Mouse (Mus musculus) erythroblast, embryonic 14.5 days (primary cell): ENCODE measurements around the gene Man2a2. TPM values are rescaled to one million over a fixed set of nuclear protein-coding genes. Genes with fewer than 3 reads are reported as not detected.

Source experiments
- H3K27me3 ChIP-seq: 2 replicates; pipeline ENCODE4 v1.6.1; 2012; ENCODE audit warnings: inconsistent platforms; ENCODE audit not compliant: control insufficient read depth
- H3K36me3 ChIP-seq: 2 replicates; pipeline ENCODE4 v1.6.1; 2012; ENCODE audit warnings: mild to moderate bottlenecking, inconsistent platforms; ENCODE audit not compliant: control insufficient read depth
- H3K4me1 ChIP-seq: 2 replicates; pipeline ENCODE4 v1.6.1; 2012; ENCODE audit warnings: inconsistent platforms; ENCODE audit not compliant: control insufficient read depth
- H3K4me3 ChIP-seq: replicated peaks from 2 replicates; pipeline ENCODE3; 2012; ENCODE audit warnings: moderate library complexity, mild to moderate bottlenecking, inconsistent platforms
- H3K9me3 ChIP-seq: 2 replicates; pipeline ENCODE4 v1.6.1; 2012; ENCODE audit warnings: low read length, inconsistent platforms, mixed read lengths; ENCODE audit not compliant: control insufficient read depth
- GATA1 ChIP-seq: IDR thresholded peaks from 2 replicates; pipeline ENCODE4 v1.6.1; 2012; ENCODE audit warnings: low read length, inconsistent platforms, mixed read lengths
- TAL1 ChIP-seq: IDR thresholded peaks from 3 replicates; pipeline ENCODE4 v1.6.1; 2012; ENCODE audit warnings: low read length, inconsistent platforms, mixed read lengths
- polyA plus RNA-seq: library from polyadenylated mRNA; stranded (reverse); fragments of >175 nt; gene quantifications from 2 replicates; pipeline ENCODE4 v1.2.3, GENCODE M21; 2012

Gene Man2a2
- polyA plus RNA-seq, 1 experiment: 0.05 TPM

DNA sequence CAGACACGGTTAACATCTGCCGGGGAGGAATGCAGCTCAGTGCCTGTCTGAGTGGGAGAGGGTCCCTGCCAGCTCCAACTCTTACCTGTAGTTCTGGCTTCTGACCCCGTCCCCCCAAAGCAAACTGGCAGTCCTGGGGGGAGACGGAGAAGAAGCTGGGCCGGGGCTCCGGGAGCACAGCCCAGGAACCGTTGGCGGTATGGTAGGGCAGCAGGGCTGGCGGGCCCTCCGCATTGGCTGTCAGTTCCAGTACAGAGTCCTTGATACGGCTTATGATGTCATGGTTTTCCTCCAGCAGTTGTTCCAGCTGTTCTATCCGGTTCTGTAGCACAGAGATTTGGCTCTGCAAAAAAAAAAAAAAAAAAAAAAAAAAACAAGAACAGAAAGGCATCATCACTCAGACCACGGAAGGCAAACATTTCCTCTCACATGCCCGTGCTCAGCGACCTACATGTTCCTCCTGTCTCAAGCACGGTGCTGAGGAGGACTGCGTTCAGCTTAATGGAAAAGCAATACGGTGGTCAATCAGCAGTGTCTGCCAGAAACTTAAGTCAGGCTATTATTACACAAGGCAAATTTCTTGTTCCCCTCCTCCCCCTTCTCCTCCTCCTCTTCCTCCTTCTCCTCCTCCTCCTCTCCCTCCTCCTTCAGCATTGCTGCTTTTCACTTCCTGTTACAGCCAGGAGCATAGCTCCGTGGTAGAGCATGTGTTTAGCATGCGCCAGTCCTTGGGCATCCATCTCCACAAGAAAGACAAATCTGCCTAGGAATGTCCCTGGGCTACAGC is 2.3 kb downstream of the Man2a2 start:
- H3K27me3 ChIP-seq: peaks cover 43% of the 10 kb centered on the region
- H3K36me3 ChIP-seq: peaks cover 13% of the 10 kb centered on the region; the same call in 1 of the 2 replicates
- no peak for TF ChIP-seq GATA1
- TF ChIP-seq TAL1: no peak; the same call in 2 of the 3 replicates
- no peaks in the 10 kb centered on the region for H3K9me3 ChIP-seq
- no peak overlapping the region for H3K4me3 ChIP-seq
- H3K4me1 ChIP-seq: peaks cover 14% of the 10 kb centered on the region

DNA sequence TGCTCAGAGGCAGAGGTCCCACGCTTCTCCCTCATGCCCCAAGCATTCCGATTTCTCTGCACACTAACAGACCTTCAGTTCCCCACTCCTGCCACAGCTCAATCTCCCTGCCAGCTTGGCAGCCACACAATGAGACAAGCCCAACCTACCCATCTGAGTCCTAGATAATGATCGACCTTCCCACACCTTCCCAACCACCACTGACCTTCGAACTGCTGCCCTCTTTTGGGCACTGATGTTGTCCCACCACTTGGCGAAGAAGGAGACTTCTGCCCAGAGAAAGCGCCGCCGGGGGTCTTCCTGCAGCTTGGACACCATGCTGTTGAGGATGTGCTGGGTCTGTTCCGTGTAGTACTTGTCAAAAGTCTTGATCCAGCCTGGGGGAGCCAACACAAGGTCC is 3.2 kb downstream of the Man2a2 start:
- TF ChIP-seq GATA1 (no peak), TAL1 (no peak)
- Histone ChIP-seq H3K4me1 (peaks cover 14% of the 10 kb centered on the region), H3K27me3 (peaks cover 43% of the 10 kb centered on the region), H3K4me3 (no peak overlapping the region), H3K9me3 (no peaks in the 10 kb centered on the region), H3K36me3 (peaks cover 14% of the 10 kb centered on the region; the same call in 1 of the 2 replicates)

DNA sequence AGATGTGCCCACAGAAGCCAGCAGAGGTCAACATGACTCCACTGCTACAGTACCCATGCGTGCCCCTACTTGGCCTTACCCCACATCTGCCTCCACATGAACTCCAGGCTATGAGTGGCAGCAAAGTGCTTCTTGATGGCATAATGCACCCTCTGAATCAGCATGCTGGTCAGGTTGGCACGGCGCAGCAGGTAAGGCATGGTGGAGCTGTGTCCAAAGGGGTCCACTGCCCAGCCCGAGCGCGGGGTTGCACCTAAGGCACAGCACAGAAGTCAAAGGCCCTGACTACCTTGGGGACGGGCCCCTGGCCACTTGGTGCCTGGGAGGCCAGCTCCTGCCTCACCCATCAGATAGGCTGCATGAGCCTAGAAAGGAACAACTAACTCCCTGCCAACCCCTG is 3.9 kb downstream of the Man2a2 start:
- TF ChIP-seq TAL1 (no peak), GATA1 (no peak)
- Histone ChIP-seq H3K9me3 (no peaks in the 10 kb centered on the region), H3K4me3 (no peak overlapping the region), H3K27me3 (peaks cover 38% of the 10 kb centered on the region), H3K4me1 (peaks cover 14% of the 10 kb centered on the region), H3K36me3 (peaks cover 19% of the 10 kb centered on the region; the same call in 1 of the 2 replicates)

DNA sequence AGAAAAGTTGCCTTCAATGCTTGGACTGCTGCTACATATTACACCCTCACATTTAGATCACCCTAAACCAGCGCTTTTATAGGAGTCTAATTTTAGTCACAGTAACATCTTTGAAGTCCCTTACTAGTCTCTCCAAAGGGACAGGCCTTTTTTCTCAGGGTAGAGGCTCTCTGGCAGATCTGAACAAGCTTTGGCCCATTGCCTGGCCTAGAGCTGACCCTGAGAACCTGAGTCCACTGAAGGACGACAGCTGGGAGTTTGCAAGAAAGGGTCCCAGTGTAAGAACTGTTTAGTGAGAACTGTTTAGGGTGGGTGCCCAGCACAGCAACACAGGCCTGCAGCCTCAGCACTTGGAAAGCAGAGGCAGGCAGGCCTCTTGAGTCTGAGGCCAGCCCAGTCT is 5.4 kb downstream of the Man2a2 start:
- TF ChIP-seq TAL1 (no peak), GATA1 (no peak)
- H3K36me3 ChIP-seq: peaks cover 23% of the 10 kb centered on the region; the same call in 1 of the 2 replicates

DNA sequence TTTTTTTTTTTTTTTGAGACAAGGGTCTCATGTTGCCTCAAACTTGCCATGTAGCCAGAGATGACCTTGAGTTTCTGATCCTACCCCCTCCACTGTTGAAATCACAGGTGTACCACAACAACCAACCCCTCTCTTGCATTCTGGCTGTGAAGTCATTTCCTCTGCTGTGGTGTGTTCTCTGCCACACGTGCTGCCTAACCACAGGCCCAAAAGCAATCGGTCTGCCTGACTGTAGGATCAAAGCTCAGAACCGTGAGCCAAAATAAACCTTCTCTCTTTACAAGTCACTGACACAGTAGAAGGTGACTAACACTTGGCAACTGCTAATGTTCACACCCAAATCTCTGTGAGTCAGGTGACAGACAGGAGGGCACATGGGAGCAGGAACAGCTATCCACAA is 10.7 kb downstream of the Man2a2 start:
- Histone ChIP-seq H3K27me3 (no peaks in the 10 kb centered on the region), H3K9me3 (no peaks in the 10 kb centered on the region), H3K4me3 (no peak overlapping the region), H3K4me1 (no peaks in the 10 kb centered on the region), H3K36me3 (peaks cover 17% of the 10 kb centered on the region; the same call in 1 of the 2 replicates)
- TF ChIP-seq GATA1: no peak
- no peak for TF ChIP-seq TAL1

More for the DNA sequence above, 5.4 kb downstream of the Man2a2 start:
- Histone ChIP-seq H3K9me3 (no peaks in the 10 kb centered on the region), H3K4me3 (no peak overlapping the region), H3K4me1 (peaks cover 5% of the 10 kb centered on the region), H3K27me3 (peaks cover 23% of the 10 kb centered on the region)

DNA sequence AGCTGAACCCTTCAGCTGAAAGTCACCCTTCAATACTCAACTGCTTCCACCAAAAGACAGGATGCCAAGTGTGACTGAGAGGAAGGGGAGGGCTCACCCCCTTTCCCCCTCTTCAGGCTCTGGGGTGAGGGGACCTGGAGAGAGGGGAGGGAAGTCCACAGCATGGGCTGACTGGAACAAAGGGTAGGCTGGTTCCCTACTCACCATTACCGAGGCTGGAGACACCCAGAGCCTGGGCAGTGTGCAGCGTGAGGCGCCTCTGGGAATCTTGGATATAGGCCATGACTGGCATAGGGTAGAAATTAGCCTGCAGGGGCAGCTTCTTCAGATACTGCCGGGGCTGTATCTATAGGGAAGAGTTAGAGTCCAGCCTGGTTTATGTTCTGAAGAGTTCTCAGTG is 13.1 kb downstream of the Man2a2 start:
- peaks cover 15% of the 10 kb centered on the region; the same call in 1 of the 2 replicates for H3K36me3 ChIP-seq
- no peaks in the 10 kb centered on the region for H3K4me1 ChIP-seq
- no peaks in the 10 kb centered on the region for H3K27me3 ChIP-seq
- no peak overlapping the region for H3K4me3 ChIP-seq
- TF ChIP-seq GATA1 (no peak), TAL1 (no peak)
- H3K9me3 ChIP-seq: no peaks in the 10 kb centered on the region

DNA sequence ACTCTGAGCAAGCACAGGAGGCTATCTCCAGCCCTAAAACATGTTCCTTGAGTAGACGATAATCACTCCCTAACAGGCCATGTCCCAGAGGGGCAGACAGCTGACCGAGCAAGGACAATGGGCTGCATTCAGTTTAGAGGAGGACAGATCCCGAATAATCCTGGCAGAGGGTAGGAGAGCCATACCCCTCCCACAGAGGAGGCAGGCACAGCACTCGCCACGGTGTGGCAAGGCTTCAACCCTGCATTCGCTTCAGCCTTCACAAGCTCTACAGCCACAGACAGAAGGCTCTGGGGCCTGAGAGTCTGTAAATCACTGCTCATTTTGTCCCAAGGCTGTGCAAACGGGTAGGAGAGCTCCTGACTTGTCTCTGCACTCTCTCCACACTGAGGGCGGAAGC is 14.0 kb downstream of the Man2a2 start:
- TF ChIP-seq TAL1 (no peak), GATA1 (no peak)

DNA sequence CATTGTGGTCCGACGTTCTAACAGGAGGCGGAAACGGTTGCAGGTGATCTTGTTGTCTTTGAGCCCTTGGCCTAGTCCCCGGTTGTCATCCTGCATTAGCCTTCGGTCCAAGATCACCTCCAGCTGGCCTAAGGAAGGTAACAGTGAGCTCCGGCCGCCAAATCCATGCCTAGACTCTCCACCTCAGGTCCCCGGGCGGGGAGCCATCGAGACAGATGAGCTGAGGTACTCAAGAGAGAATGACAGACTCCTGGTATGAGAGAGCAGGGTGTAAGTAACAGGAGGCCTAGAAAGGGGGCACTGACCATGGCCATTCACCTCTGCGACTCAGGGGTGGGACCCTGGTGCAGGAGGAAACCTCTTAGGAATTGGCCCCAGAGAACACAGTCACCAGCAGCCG is 14.8 kb downstream of the Man2a2 start:
- no peak for TF ChIP-seq GATA1
- TF ChIP-seq TAL1: no peak
- Histone ChIP-seq H3K36me3 (peaks cover 14% of the 10 kb centered on the region; the same call in 1 of the 2 replicates), H3K4me1 (peaks cover 3% of the 10 kb centered on the region), H3K4me3 (no peak overlapping the region), H3K9me3 (no peaks in the 10 kb centered on the region), H3K27me3 (no peaks in the 10 kb centered on the region)

More for the DNA sequence above, 14.0 kb downstream of the Man2a2 start:
- no peaks in the 10 kb centered on the region for H3K27me3 ChIP-seq
- no peak overlapping the region for H3K4me3 ChIP-seq
- no peaks in the 10 kb centered on the region for H3K9me3 ChIP-seq
- no peaks in the 10 kb centered on the region for H3K4me1 ChIP-seq
- peaks cover 12% of the 10 kb centered on the region; the same call in 1 of the 2 replicates for H3K36me3 ChIP-seq

DNA sequence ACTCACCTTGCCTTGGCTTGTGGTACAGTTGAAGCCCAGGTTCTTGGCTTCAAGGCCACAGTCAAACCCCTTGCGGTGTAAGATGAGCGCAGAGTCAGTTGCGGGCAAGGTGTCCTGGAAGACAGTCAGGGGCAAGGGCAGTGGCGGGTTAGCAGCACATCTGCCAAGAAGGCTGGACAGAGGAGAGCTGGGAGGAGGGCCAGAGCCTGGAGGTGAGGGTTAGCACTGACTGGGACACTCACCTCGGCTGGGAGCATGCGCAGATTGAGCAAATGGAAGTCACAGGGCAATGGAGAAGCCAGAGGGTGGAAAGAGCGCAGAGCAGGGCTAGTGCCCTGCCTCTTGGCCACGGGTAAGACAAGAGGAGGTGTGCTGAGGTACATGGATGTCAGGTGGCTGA is 18.3 kb downstream of the Man2a2 start:
- peaks cover 11% of the 10 kb centered on the region for H3K4me1 ChIP-seq
- no peaks in the 10 kb centered on the region for H3K9me3 ChIP-seq
- no peaks in the 10 kb centered on the region for H3K27me3 ChIP-seq
- no peak for TF ChIP-seq GATA1
- TF ChIP-seq TAL1: no peak
- H3K4me3 ChIP-seq: no peak overlapping the region
- peaks cover 9% of the 10 kb centered on the region; the same call in 1 of the 2 replicates for H3K36me3 ChIP-seq

DNA sequence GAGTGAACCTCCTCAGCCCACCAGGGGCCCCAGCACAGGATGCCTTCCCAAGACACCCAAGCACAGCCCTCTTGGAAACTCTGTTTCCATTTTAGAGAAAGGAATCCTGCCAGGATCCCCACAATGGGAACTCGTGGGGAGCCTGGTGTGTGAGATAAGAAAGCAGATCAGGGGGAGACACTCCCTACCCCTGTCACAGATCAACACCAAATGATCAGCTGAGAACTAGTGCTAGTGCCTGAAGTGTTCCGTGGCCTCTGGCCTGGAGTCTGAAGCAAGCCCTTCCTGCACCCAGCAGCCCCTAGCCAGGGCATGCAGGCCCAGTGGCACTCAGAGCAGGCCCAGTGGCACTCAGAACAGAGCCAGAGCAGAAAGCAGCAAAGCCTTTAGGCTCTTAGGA is 20.4 kb downstream of the Man2a2 start:
- Histone ChIP-seq H3K9me3 (no peaks in the 10 kb centered on the region), H3K4me3 (no peak overlapping the region), H3K36me3 (peaks cover 9% of the 10 kb centered on the region; the same call in 1 of the 2 replicates), H3K27me3 (no peaks in the 10 kb centered on the region), H3K4me1 (peaks cover 11% of the 10 kb centered on the region)
- TF ChIP-seq GATA1: no peak
- TF ChIP-seq TAL1: no peak
